Mouse (Mus musculus) G1E (cell line): ENCODE data around the gene Zfp541.

ENCODE experiments used
- CTCF ChIP-seq: IDR thresholded peaks from 2 replicates; pipeline ENCODE4 v1.5.1; 2012; ENCODE audit warnings: low read depth, low read length, inconsistent platforms, mixed read lengths
- GATA1 ChIP-seq: IDR thresholded peaks from 2 replicates; pipeline ENCODE4 v1.6.1; 2012; ENCODE audit warnings: borderline replicate concordance, low read length, inconsistent platforms, mixed read lengths
- POLR2AphosphoS5 ChIP-seq: IDR thresholded peaks from 2 replicates; pipeline ENCODE4 v1.6.1; 2012; ENCODE audit warnings: low read depth, low read length, inconsistent platforms; ENCODE audit not compliant: insufficient replicate concordance
- TAL1 ChIP-seq: conservative IDR thresholded peaks from 2 replicates; pipeline ENCODE4 v1.6.1; 2012; ENCODE audit warnings: low read depth, low read length, inconsistent platforms, mixed read lengths

DNA sequence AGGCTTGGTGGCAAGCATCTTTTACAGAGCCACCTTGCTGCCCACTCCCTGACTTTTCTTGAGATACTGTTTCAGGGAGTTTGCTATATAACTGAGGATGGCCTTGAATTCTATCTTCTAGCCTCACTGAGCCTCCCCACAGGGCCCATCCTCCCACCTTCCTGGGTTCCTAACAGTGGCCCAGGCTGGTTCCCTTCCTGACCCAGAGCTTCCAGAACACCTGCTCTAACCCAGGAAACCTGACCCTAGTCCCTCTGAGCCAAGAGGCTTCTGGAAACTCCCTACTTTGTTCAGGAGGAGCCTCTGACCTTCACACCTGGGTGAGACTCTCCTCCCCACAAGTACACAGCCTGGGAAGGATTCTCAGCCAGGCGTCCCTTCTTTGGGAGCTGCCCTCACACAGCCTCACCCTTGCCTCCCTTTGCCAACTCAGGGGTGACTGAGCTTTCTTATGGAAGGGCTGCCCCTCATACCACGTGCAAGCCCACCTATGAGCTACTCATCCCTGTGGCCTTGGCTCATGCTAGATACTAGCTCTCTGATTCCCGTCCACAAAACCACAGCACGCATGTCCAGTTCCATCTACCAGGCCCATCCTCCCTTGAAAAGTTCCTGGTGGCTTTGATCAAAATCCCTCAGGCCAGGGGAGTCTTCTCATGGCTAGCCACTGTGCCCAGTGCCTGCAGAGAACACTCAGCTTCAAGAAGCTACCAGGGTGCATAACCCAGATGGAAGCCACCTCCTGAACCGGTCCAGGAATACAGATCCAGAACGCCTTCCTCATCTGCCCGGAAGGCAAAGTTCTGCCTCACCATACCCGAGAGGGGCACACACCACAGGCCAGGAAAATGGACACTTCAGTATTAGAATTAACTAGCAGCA, 27.8 kb upstream of the Zfp541 start:
- TF ChIP-seq CTCF (no peak), POLR2AphosphoS5 (no peak), GATA1 (no peak), TAL1 (no peak)
